Mouse (Mus musculus) heart, embryonic 12.5 days (tissue): Measurements from ENCODE around the gene Borcs5. TPM values are rescaled to one million over a fixed set of nuclear protein-coding genes. Genes with fewer than 3 reads are reported as not detected.
A peak's percentile ranks its signal among the peaks of the same experiment; 100 is the strongest.

Experiments
- ATAC-seq: fragments of 200-750 bp; cut with Nextera tagmentation; 2 replicates; pipeline ENCODE4 v1.8.0; 2017; ENCODE audit warnings: moderate TSS enrichment, moderate library complexity; ENCODE audit not compliant: insufficient number of reproducible peaks, low FRiP score
- H3K27ac ChIP-seq: fragments of 300-500 bp; sonication (generic); 2 replicates; pipeline ENCODE4 v1.5.1; 2016; ENCODE audit warnings: mild to moderate bottlenecking, moderate library complexity; ENCODE audit not compliant: poor library complexity, severe bottlenecking
- H3K27me3 ChIP-seq: fragments of 300-500 bp; sonication (generic); replicated peaks from 2 replicates; pipeline ENCODE4 v1.6.1; 2016; ENCODE audit warnings: mild to moderate bottlenecking, moderate library complexity
- H3K36me3 ChIP-seq: fragments of 300-500 bp; sonication (generic); 2 replicates; pipeline ENCODE4 v1.6.1; 2016; ENCODE audit warnings: mild to moderate bottlenecking, moderate library complexity
- H3K4me1 ChIP-seq: fragments of 300-500 bp; sonication (generic); replicated peaks from 2 replicates; pipeline ENCODE4 v1.6.1; 2016; ENCODE audit warnings: mild to moderate bottlenecking
- H3K4me2 ChIP-seq: fragments of 300-500 bp; sonication (generic); 2 replicates; pipeline ENCODE4 v1.6.1; 2016; ENCODE audit warnings: mild to moderate bottlenecking, moderate library complexity
- H3K4me3 ChIP-seq: fragments of 300-500 bp; sonication (generic); 2 replicates; pipeline ENCODE4 v1.5.1; 2016; ENCODE audit warnings: mild to moderate bottlenecking
- H3K9ac ChIP-seq: fragments of 300-500 bp; sonication (generic); 2 replicates; pipeline ENCODE4 v1.6.1; 2016; ENCODE audit warnings: mild to moderate bottlenecking, moderate library complexity
- H3K9me3 ChIP-seq: fragments of 300-500 bp; sonication (generic); replicated peaks from 2 replicates; pipeline ENCODE4 v1.6.1; 2016; ENCODE audit warnings: mild to moderate bottlenecking, moderate library complexity
- WGBS: fragments of 180-500 bp; shearing (Covaris S2); methylation state at CpG from one replicate; pipeline ENCODE4 v1.1.7; 2016; 5-methylcytosine and 5-hydroxymethylcytosine counted together
- polyA plus RNA-seq: library from polyadenylated mRNA; unstranded; fragments of >200 nt; fragmentation: Nextera tagmentation; extraction: Ambion mirVana; gene quantifications from 2 replicates; pipeline ENCODE4 v1.2.1, GENCODE M21; 2016

Borcs5 gene
- polyA plus RNA-seq, 1 experiment from 2014 or later, result 14.8 TPM

- H3K4me1 ChIP-seq, result 0 out of 2 replicates have a peak, but pooled peaks cover 1% of the 10 kb centered on the region
- H3K27ac ChIP-seq, result no peak overlapping the region
- no peaks in the 10 kb centered on the region for H3K36me3 ChIP-seq
- no peak overlapping the region for H3K4me2 ChIP-seq
- H3K9me3 ChIP-seq, result no peaks in the 10 kb centered on the region
- H3K4me3 ChIP-seq, result no peak overlapping the region
- H3K27me3 ChIP-seq, result no peaks in the 10 kb centered on the region
- WGBS, result 74% methylated on average over 1 of the region's 1 CpGs
- no peak for ATAC-seq
- H3K9ac ChIP-seq, result no peak overlapping the region
These were observed 12.7 kb upstream of the Borcs5 start for GRCm38 (mm10) chr6:134626564-134626963.

GRCm38 (mm10) chr6:134630447-134630846 lies 8.9 kb upstream of the Borcs5 start:
- no peak overlapping the region for H3K4me2 ChIP-seq
- H3K4me3 ChIP-seq, result no peak overlapping the region
- H3K9ac ChIP-seq, result no peak overlapping the region
- H3K9me3 ChIP-seq, result no peaks in the 10 kb centered on the region
- no peaks in the 10 kb centered on the region for H3K4me1 ChIP-seq
- 53% methylated on average over 9 of the region's 9 CpGs for WGBS
- H3K27me3 ChIP-seq, result no peaks in the 10 kb centered on the region
- no peak for ATAC-seq
- H3K36me3 ChIP-seq, result no peaks in the 10 kb centered on the region
- H3K27ac ChIP-seq, result no peak overlapping the region

DNA sequence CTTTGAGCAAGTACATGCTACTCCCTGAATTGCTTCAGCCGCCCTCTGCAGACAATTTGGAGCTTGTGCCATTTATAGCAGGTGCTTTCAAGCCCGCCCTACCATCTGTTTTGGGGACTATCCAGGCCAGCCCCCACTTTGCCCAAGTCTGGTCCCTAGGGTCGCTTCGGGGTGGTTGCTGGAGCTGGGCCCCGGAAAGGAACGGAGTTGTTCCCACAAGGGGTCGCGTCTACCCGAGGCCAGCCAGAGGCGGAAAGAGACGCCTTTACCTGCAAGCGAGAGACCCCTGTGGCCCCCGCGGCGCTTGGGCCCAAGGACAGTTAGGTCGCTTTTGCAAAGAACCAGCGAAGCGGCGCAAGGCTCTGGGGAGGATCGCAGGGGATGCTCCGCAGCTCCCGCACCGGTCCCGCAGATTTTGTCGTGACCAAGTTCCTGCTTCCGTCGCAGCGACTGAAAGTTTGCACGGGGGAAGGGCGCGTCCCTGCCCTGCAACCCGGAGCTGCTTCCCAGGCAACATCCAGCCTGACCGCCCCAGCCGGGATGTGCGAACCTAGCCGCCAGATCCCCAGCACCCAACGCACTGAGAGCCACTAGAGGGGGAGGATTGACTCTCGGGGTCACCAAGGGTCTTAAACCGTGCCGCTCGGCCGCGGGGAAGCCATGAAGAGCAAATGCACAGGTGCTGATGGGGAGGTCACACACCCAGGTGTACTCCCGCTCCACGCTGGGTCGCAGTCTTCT lies 7.2 kb upstream of the Borcs5 start, which contains the start of gene Mansc1:
Gene Mansc1 (minus strand): TSS at position 542 of the 741 bp plus-strand sequence.
- Histone ChIP-seq H3K9ac (peak within 1 kb of the TSS; percentile 78), H3K4me3 (peak within 1 kb of the TSS; percentile 68), H3K36me3 (no peaks in the 10 kb centered on the region), H3K27ac (peak within 1 kb of the TSS; percentile 23; the same call in 1 of the 2 replicates), H3K4me2 (peak within 1 kb of the TSS; percentile 85), H3K4me1 (no peaks in the 10 kb centered on the region), H3K9me3 (no peaks in the 10 kb centered on the region), H3K27me3 (no peaks in the 10 kb centered on the region)
- under 1% methylated on average over 46 of the region's 46 CpGs for WGBS
- peak; percentile 64; the same call in 1 of the 2 replicates for ATAC-seq

GRCm38 (mm10) chr6:134632756-134633155 lies 6.6 kb upstream of the Borcs5 start:
- Histone ChIP-seq H3K27me3 (no peaks in the 10 kb centered on the region), H3K27ac (no peak overlapping the region), H3K4me1 (no peaks in the 10 kb centered on the region), H3K36me3 (no peaks in the 10 kb centered on the region), H3K4me3 (peak overlapping the region; percentile 68), H3K4me2 (peak overlapping the region; percentile 85), H3K9me3 (no peaks in the 10 kb centered on the region), H3K9ac (no peak overlapping the region; the same call in 1 of the 2 replicates)
- 31% methylated on average over 5 of the region's 5 CpGs for WGBS
- ATAC-seq, result no peak

- no peaks in the 10 kb centered on the region for H3K4me1 ChIP-seq
- no peak overlapping the region for H3K9ac ChIP-seq
- H3K4me2 ChIP-seq, result no peak overlapping the region
- no peak for ATAC-seq
- no peaks in the 10 kb centered on the region for H3K27me3 ChIP-seq
- H3K36me3 ChIP-seq, result no peaks in the 10 kb centered on the region
- WGBS, result 73% methylated on average over 8 of the region's 8 CpGs
- no peak overlapping the region for H3K4me3 ChIP-seq
- no peak overlapping the region for H3K27ac ChIP-seq
- H3K9me3 ChIP-seq, result no peaks in the 10 kb centered on the region
These were observed 5.8 kb upstream of the Borcs5 start for GRCm38 (mm10) chr6:134633553-134633952.

GRCm38 (mm10) chr6:134636476-134636875 lies 2.8 kb upstream of the Borcs5 start:
- Histone ChIP-seq H3K4me3 (no peak overlapping the region), H3K9me3 (no peaks in the 10 kb centered on the region), H3K27ac (no peak overlapping the region), H3K36me3 (no peaks in the 10 kb centered on the region), H3K4me1 (no peaks in the 10 kb centered on the region), H3K27me3 (no peaks in the 10 kb centered on the region), H3K4me2 (no peak overlapping the region), H3K9ac (no peak overlapping the region)
- no peak for ATAC-seq
- WGBS, result 54% methylated on average over 4 of the region's 4 CpGs

GRCm38 (mm10) chr6:134639900-134640299 lies 590 bp downstream of the Borcs5 start:
- no peak overlapping the region for H3K4me2 ChIP-seq
- no peak overlapping the region for H3K27ac ChIP-seq
- no peaks in the 10 kb centered on the region for H3K36me3 ChIP-seq
- no peak overlapping the region for H3K4me3 ChIP-seq
- no peaks in the 10 kb centered on the region for H3K4me1 ChIP-seq
- ATAC-seq, result no peak
- WGBS, result 86% methylated on average over 1 of the region's 1 CpGs
- no peaks in the 10 kb centered on the region for H3K27me3 ChIP-seq
- H3K9me3 ChIP-seq, result no peaks in the 10 kb centered on the region
- no peak overlapping the region for H3K9ac ChIP-seq

DNA sequence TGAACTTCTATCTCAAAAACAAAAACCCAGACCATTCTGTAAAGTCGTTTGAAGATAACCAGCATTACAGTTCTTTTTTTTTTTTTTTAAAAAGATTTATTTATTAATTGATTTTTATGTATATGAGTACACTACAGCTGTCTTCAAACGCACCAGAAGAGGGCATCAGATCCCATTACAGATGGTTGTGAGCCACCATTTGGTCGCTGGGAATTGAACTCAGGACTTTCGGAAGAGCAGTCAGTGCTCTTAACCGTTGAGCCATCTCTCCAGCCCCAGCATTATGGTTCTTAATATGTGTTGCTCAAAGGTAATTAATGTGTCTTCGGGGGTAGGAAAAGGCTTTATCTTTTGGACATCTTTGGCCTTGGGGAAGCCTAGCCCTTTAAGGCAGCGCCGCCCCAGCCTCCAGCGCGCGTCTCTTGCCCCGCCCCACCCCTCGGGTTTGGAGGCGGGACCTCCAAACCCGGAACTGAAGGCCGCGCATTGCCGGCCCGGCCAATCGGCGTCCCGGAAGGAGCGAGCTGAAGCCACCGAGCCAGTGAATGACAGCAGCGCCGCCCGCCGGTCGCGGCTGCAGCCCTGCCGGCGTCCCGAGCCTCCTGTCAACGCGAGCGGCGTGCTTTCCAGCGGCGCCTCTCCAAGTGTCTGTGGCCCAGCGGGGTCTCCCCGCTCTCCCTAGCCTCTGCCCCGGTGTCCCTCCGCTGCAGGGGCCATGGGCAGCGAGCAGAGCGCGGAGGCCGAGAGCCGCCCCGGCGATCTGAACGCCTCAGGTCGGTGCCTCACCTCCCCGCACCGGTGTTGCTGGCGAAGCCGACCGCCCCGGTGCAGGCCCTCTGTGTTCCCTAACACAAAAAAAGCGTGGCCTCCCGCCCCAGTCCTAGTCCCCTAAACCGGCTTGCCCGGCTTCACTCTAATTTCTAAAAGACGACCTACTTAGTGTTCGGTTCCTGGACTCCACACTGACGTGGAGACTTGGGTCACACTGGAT lies 1.5 kb downstream of the Borcs5 start:
- H3K27me3 ChIP-seq, result no peaks in the 10 kb centered on the region
- peak overlapping the region; percentile 69 for H3K4me3 ChIP-seq
- peak overlapping the region; percentile 78 for H3K9ac ChIP-seq
- H3K36me3 ChIP-seq, result peaks cover 3% of the 10 kb centered on the region; the same call in 1 of the 2 replicates
- no peaks in the 10 kb centered on the region for H3K9me3 ChIP-seq
- peak overlapping the region; percentile 75 for H3K4me2 ChIP-seq
- peak; percentile 100 for ATAC-seq
- 2% methylated on average over 65 of the region's 65 CpGs for WGBS
- H3K27ac ChIP-seq, result peak overlapping the region; percentile 32; the same call in 1 of the 2 replicates
- no peaks in the 10 kb centered on the region for H3K4me1 ChIP-seq

- no peaks in the 10 kb centered on the region for H3K27me3 ChIP-seq
- H3K27ac ChIP-seq, result no peak overlapping the region
- peak overlapping the region; percentile 75 for H3K4me2 ChIP-seq
- peaks cover 3% of the 10 kb centered on the region; the same call in 1 of the 2 replicates for H3K36me3 ChIP-seq
- peak overlapping the region; percentile 69 for H3K4me3 ChIP-seq
- H3K9ac ChIP-seq, result peak overlapping the region; percentile 78
- H3K9me3 ChIP-seq, result no peaks in the 10 kb centered on the region
- no peak for ATAC-seq
- 70% methylated on average over 9 of the region's 9 CpGs for WGBS
- no peaks in the 10 kb centered on the region for H3K4me1 ChIP-seq
These were observed 2.6 kb downstream of the Borcs5 start for GRCm38 (mm10) chr6:134641738-134642446.

GRCm38 (mm10) chr6:134643296-134643695 lies 4.0 kb downstream of the Borcs5 start:
- no peak overlapping the region for H3K27ac ChIP-seq
- H3K27me3 ChIP-seq, result no peaks in the 10 kb centered on the region
- H3K9me3 ChIP-seq, result no peaks in the 10 kb centered on the region
- ATAC-seq, result no peak
- no peaks in the 10 kb centered on the region for H3K4me1 ChIP-seq
- H3K4me3 ChIP-seq, result no peak overlapping the region
- peaks cover 3% of the 10 kb centered on the region; the same call in 1 of the 2 replicates for H3K36me3 ChIP-seq
- 84% methylated on average over 5 of the region's 5 CpGs for WGBS
- no peak overlapping the region for H3K4me2 ChIP-seq
- no peak overlapping the region for H3K9ac ChIP-seq
